Mouse (Mus musculus): Measurements from ENCODE around the gene Uhrf2. TPM values are rescaled to one million over a fixed set of nuclear protein-coding genes. Genes with fewer than 3 reads are reported as not detected.
A peak's percentile ranks its signal among the peaks of the same experiment; 100 is the strongest.

The Uhrf2 gene
- polyA plus RNA-seq, 1 experiment from 2014 or later, result 54.6 TPM

GRCm38 (mm10) chr19:30102620-30103019 is 72.3 kb downstream of the Uhrf2 start:
- H3K4me2 ChIP-seq (ENCODE audit: low read length), result no peak overlapping the region
- no peak overlapping the region for H3K9ac ChIP-seq (ENCODE audit: low read length)
- H3K4me1 ChIP-seq (ENCODE audit: control insufficient read depth in 2 of 2, insufficient read depth in 2 of 2, low read length in 2 of 2), result no peaks in the 10 kb centered on the region
- ATAC-seq (ENCODE audit: insufficient number of reproducible peaks, insufficient read depth, low FRiP score, low read depth), result no peak
- 0 out of 2 replicates have a peak, but pooled peaks cover 4% of the 10 kb centered on the region for H3K9me3 ChIP-seq (ENCODE audit: control insufficient read depth, low read length)
- H3K36me3 ChIP-seq (ENCODE audit: control insufficient read depth, insufficient read depth, low read length), result peaks cover 10% of the 10 kb centered on the region; the same call in 1 of the 2 replicates
- no peaks in the 10 kb centered on the region for H3K27me3 ChIP-seq (ENCODE audit: control insufficient read depth, insufficient read depth, low read length)
- WGBS, result 60% methylated on average over 6 of the region's 6 CpGs
- no peak overlapping the region for H3K4me3 ChIP-seq (ENCODE audit: control insufficient read depth in 1 of 2, insufficient read depth in 1 of 2, low read depth in 1 of 2, low read length in 2 of 2)
- no peak overlapping the region for H3K27ac ChIP-seq (replicated peaks in 1 of 2; ENCODE audit: control insufficient read depth in 1 of 2, insufficient read depth in 1 of 2, low read depth in 2 of 2, low read length in 2 of 2)

- Histone ChIP-seq H3K27ac (replicated peaks in 1 of 2; ENCODE audit: control insufficient read depth in 1 of 2, insufficient read depth in 1 of 2, low read depth in 2 of 2, low read length in 2 of 2) (peak overlapping the region in 1 of 2 experiments; percentile 28; a peak in 1 of 4 replicates), H3K4me2 (ENCODE audit: low read length) (no peak overlapping the region), H3K9ac (ENCODE audit: low read length) (no peak overlapping the region), H3K4me1 (ENCODE audit: control insufficient read depth in 2 of 2, insufficient read depth in 2 of 2, low read length in 2 of 2) (no peaks in the 10 kb centered on the region), H3K9me3 (ENCODE audit: control insufficient read depth, low read length) (no peaks in the 10 kb centered on the region), H3K4me3 (ENCODE audit: control insufficient read depth in 1 of 2, insufficient read depth in 1 of 2, low read depth in 1 of 2, low read length in 2 of 2) (no peak overlapping the region), H3K36me3 (ENCODE audit: control insufficient read depth, insufficient read depth, low read length) (no peaks in the 10 kb centered on the region), H3K27me3 (ENCODE audit: control insufficient read depth, insufficient read depth, low read length) (no peaks in the 10 kb centered on the region)
- WGBS, result 61% methylated on average over 6 of the region's 6 CpGs
- peak; percentile 54; the same call in 1 of the 2 replicates for ATAC-seq (ENCODE audit: insufficient number of reproducible peaks, insufficient read depth, low FRiP score, low read depth)
These were observed 74.9 kb downstream of the Uhrf2 start for GRCm38 (mm10) chr19:30105045-30105842.

DNA sequence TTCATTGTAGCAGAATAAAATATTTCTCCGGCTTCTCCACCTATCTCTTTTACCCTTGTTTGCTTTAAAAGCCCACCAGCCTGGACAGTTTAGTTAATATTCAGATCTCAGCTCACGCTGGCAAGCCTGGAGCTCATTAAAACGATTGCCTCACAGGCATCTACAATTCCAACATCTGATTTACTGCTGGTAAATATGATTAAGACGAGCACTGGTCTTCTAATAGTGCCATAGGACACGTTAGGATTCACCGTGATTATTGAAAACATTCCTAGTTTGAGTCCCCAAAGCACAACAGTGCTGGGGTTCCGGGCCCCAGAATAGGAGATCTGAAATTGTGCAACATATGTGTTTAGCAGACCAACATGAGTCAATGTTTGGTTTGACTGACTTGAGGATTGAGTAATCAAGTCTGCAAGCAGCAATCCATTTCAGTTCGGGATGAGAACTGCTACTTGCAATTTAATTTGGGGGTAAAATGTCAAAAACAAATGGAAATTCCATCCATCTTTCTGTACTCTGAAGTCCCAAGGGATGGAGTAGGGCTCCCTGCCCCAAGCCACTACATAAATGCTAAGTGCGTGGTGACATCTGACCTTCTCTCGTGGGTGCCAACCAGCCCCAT is 77.0 kb downstream of the Uhrf2 start:
- H3K27ac ChIP-seq (replicated peaks in 1 of 2; ENCODE audit: control insufficient read depth in 1 of 2, insufficient read depth in 1 of 2, low read depth in 2 of 2, low read length in 2 of 2), result no peak overlapping the region
- H3K36me3 ChIP-seq (ENCODE audit: control insufficient read depth, insufficient read depth, low read length), result no peaks in the 10 kb centered on the region
- WGBS, result 85% methylated on average over 10 of the region's 10 CpGs
- no peaks in the 10 kb centered on the region for H3K27me3 ChIP-seq (ENCODE audit: control insufficient read depth, insufficient read depth, low read length)
- H3K4me2 ChIP-seq (ENCODE audit: low read length), result no peak overlapping the region
- H3K4me1 ChIP-seq (ENCODE audit: control insufficient read depth in 2 of 2, insufficient read depth in 2 of 2, low read length in 2 of 2), result no peaks in the 10 kb centered on the region
- H3K9me3 ChIP-seq (ENCODE audit: control insufficient read depth, low read length), result no peaks in the 10 kb centered on the region
- no peak overlapping the region for H3K4me3 ChIP-seq (ENCODE audit: control insufficient read depth in 1 of 2, insufficient read depth in 1 of 2, low read depth in 1 of 2, low read length in 2 of 2)
- H3K9ac ChIP-seq (ENCODE audit: low read length), result no peak overlapping the region
- no peak for ATAC-seq (ENCODE audit: insufficient number of reproducible peaks, insufficient read depth, low FRiP score, low read depth)

DNA sequence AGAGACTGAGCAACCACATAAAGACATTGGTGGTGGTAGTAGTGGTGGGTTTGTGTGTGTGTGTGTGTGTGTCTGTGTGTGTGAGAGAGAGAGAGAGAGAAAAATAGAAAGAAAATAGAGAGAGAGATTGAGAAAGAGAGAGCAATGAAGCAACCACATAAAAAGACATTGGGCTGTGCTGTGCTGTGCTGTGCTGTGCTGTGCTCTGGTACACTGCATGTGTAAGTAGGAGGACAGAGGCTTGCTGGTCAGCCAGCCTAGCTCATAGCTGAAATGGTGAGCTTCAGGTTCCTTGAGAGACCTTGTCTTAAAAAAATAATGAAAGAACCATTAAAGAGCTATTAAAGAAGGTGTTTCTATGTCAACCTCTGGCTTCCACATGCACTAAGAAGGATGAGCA is 78.3 kb downstream of the Uhrf2 start:
- no peak overlapping the region for H3K27ac ChIP-seq (replicated peaks in 1 of 2; ENCODE audit: control insufficient read depth in 1 of 2, insufficient read depth in 1 of 2, low read depth in 2 of 2, low read length in 2 of 2)
- no peak overlapping the region for H3K4me2 ChIP-seq (ENCODE audit: low read length)
- no peak for ATAC-seq (ENCODE audit: insufficient number of reproducible peaks, insufficient read depth, low FRiP score, low read depth)
- H3K9ac ChIP-seq (ENCODE audit: low read length), result no peak overlapping the region
- no peak overlapping the region for H3K4me3 ChIP-seq (ENCODE audit: control insufficient read depth in 1 of 2, insufficient read depth in 1 of 2, low read depth in 1 of 2, low read length in 2 of 2)
- no peaks in the 10 kb centered on the region for H3K4me1 ChIP-seq (ENCODE audit: control insufficient read depth in 2 of 2, insufficient read depth in 2 of 2, low read length in 2 of 2)
- no peaks in the 10 kb centered on the region for H3K9me3 ChIP-seq (ENCODE audit: control insufficient read depth, low read length)
- H3K36me3 ChIP-seq (ENCODE audit: control insufficient read depth, insufficient read depth, low read length), result no peaks in the 10 kb centered on the region
- H3K27me3 ChIP-seq (ENCODE audit: control insufficient read depth, insufficient read depth, low read length), result no peaks in the 10 kb centered on the region

DNA sequence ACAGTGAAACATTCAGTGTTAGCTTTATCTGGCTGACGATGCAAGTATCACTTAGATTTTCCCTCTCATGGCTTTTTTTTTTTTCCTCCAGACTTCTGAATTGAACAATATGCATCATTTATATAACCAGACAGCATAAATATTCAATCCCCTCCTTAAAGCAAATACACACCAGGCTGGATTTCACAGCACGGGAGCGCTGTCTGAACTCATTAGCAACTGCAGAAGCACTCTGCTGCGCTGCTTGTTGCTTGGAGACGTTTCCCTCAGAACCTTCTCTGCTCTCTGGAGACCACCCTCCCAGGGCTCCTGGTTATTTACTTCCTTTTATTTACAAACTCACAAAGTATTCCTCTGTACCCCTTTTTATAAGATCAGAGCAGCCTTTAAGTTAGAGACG is 78.8 kb downstream of the Uhrf2 start:
- no peak for ATAC-seq (ENCODE audit: insufficient number of reproducible peaks, insufficient read depth, low FRiP score, low read depth)
- Histone ChIP-seq H3K9me3 (ENCODE audit: control insufficient read depth, low read length) (no peaks in the 10 kb centered on the region), H3K27me3 (ENCODE audit: control insufficient read depth, insufficient read depth, low read length) (no peaks in the 10 kb centered on the region), H3K27ac (replicated peaks in 1 of 2; ENCODE audit: control insufficient read depth in 1 of 2, insufficient read depth in 1 of 2, low read depth in 2 of 2, low read length in 2 of 2) (no peak overlapping the region), H3K4me3 (ENCODE audit: control insufficient read depth in 1 of 2, insufficient read depth in 1 of 2, low read depth in 1 of 2, low read length in 2 of 2) (no peak overlapping the region), H3K4me1 (ENCODE audit: control insufficient read depth in 2 of 2, insufficient read depth in 2 of 2, low read length in 2 of 2) (no peaks in the 10 kb centered on the region), H3K4me2 (ENCODE audit: low read length) (no peak overlapping the region), H3K9ac (ENCODE audit: low read length) (no peak overlapping the region), H3K36me3 (ENCODE audit: control insufficient read depth, insufficient read depth, low read length) (no peaks in the 10 kb centered on the region)
- 83% methylated on average over 6 of the region's 6 CpGs for WGBS

GRCm38 (mm10) chr19:30111421-30111820 is 81.1 kb downstream of the Uhrf2 start:
- ATAC-seq (ENCODE audit: insufficient number of reproducible peaks, insufficient read depth, low FRiP score, low read depth), result no peak

DNA sequence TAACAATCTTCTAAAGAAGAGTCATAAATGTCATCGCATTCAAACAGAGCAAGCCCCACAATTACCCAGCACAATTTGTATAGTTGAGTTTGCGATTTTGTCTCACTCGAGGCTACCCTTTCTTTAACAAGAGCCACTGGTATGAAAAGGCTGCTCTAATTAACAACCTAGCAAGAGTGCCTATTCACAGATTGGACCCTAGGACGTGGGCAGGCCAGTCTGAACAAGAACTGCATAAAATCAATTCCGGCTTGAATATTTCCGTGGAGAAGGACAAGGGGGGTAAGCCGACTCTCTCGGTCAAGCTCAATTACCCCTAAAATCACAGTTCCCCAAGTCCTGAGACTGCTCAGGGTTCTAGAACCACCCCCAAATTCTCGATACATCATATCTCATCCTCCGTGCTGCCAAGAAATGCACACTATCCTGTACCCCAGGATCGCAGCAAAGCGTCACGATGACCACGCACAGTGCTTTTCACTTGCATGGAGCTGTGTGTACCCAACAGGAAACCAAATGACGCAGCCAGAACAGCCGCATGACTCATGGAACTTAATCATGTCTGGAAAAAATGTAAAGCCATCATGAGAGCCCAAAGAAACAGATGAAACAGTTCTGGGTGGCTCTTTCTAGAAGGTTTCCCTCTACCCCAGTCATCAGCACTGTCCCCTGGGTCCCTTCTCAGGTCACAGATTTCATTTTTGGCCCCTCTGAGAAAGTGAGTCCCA is 82.8 kb downstream of the Uhrf2 start:
- peaks cover 2 to 10% of the 10 kb centered on the region in 2 experiments; a peak in 3 of 4 replicates for H3K4me1 ChIP-seq (ENCODE audit: control insufficient read depth in 2 of 2, insufficient read depth in 2 of 2, low read length in 2 of 2)
- no peaks in the 10 kb centered on the region for H3K27me3 ChIP-seq (ENCODE audit: control insufficient read depth, insufficient read depth, low read length)
- no peaks in the 10 kb centered on the region for H3K36me3 ChIP-seq (ENCODE audit: control insufficient read depth, insufficient read depth, low read length)
- H3K9ac ChIP-seq (ENCODE audit: low read length), result no peak overlapping the region
- no peak for ATAC-seq (ENCODE audit: insufficient number of reproducible peaks, insufficient read depth, low FRiP score, low read depth)
- no peaks in the 10 kb centered on the region for H3K9me3 ChIP-seq (ENCODE audit: control insufficient read depth, low read length)
- WGBS, result 88% methylated on average over 16 of the region's 16 CpGs
- no peak overlapping the region for H3K4me2 ChIP-seq (ENCODE audit: low read length)
- no peak overlapping the region for H3K4me3 ChIP-seq (ENCODE audit: control insufficient read depth in 1 of 2, insufficient read depth in 1 of 2, low read depth in 1 of 2, low read length in 2 of 2)
- H3K27ac ChIP-seq (replicated peaks in 1 of 2; ENCODE audit: control insufficient read depth in 1 of 2, insufficient read depth in 1 of 2, low read depth in 2 of 2, low read length in 2 of 2), result no peak overlapping the region

More at GRCm38 (mm10) chr19:30111421-30111820, 81.1 kb downstream of the Uhrf2 start:
- WGBS, result 84% methylated on average over 3 of the region's 3 CpGs
- no peak overlapping the region for H3K4me3 ChIP-seq (ENCODE audit: control insufficient read depth in 1 of 2, insufficient read depth in 1 of 2, low read depth in 1 of 2, low read length in 2 of 2)
- no peaks in the 10 kb centered on the region for H3K36me3 ChIP-seq (ENCODE audit: control insufficient read depth, insufficient read depth, low read length)
- no peak overlapping the region for H3K9ac ChIP-seq (ENCODE audit: low read length)
- H3K4me2 ChIP-seq (ENCODE audit: low read length), result no peak overlapping the region
- no peaks in the 10 kb centered on the region for H3K27me3 ChIP-seq (ENCODE audit: control insufficient read depth, insufficient read depth, low read length)
- H3K9me3 ChIP-seq (ENCODE audit: control insufficient read depth, low read length), result no peaks in the 10 kb centered on the region
- H3K27ac ChIP-seq (replicated peaks in 1 of 2; ENCODE audit: control insufficient read depth in 1 of 2, insufficient read depth in 1 of 2, low read depth in 2 of 2, low read length in 2 of 2), result no peak overlapping the region
- H3K4me1 ChIP-seq (ENCODE audit: control insufficient read depth in 2 of 2, insufficient read depth in 2 of 2, low read length in 2 of 2), result no peaks in the 10 kb centered on the region; a peak in 2 of 4 replicates

All from heart, embryonic 14.5 days (tissue).